Mouse (Mus musculus) gastrocnemius, postnatal 10 days (tissue): ENCODE results near the gene Txndc11. TPM values are rescaled to one million over a fixed set of nuclear protein-coding genes. Genes with fewer than 3 reads are reported as not detected.
A peak's percentile ranks its signal among the peaks of the same experiment; 100 is the strongest.

Experiments used
- DNase-seq: peaks from one replicate; pipeline ENCODE4 v3.0.0; 2021; ENCODE audit warnings: mixed read lengths
- total RNA-seq, 2 experiments: library from RNA; stranded (reverse); gene quantifications; 2 replicates each; pipeline ENCODE4 v1.2.3; 2021

The Txndc11 gene
- total RNA-seq, 2 experiments from 2014 or later = 9.3 to 14.1 TPM

DNA sequence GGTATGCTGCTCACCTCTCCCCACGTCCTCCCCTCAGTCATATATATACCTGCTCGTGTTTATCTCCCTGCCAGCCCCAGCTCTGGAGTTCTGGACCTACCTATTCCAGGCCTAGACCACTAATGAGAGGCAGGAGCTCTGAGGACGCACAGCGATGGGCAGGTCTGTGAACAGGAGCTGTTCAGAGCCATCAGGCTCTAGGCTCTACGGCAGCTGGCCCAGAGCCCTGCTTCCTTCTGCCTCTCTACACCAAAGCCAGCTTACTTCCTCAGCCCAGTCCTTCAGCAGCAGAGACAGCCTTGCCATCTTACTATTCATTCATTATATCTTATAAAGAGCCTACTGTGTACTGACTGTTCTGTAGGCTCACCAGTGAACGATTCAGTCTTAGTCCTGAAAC lies 69.7 kb downstream of the Txndc11 start:
- no peak for DNase-seq

GRCm38 (mm10) chr16:11064341-11064740 lies 70.1 kb downstream of the Txndc11 start:
- no peak for DNase-seq

DNA sequence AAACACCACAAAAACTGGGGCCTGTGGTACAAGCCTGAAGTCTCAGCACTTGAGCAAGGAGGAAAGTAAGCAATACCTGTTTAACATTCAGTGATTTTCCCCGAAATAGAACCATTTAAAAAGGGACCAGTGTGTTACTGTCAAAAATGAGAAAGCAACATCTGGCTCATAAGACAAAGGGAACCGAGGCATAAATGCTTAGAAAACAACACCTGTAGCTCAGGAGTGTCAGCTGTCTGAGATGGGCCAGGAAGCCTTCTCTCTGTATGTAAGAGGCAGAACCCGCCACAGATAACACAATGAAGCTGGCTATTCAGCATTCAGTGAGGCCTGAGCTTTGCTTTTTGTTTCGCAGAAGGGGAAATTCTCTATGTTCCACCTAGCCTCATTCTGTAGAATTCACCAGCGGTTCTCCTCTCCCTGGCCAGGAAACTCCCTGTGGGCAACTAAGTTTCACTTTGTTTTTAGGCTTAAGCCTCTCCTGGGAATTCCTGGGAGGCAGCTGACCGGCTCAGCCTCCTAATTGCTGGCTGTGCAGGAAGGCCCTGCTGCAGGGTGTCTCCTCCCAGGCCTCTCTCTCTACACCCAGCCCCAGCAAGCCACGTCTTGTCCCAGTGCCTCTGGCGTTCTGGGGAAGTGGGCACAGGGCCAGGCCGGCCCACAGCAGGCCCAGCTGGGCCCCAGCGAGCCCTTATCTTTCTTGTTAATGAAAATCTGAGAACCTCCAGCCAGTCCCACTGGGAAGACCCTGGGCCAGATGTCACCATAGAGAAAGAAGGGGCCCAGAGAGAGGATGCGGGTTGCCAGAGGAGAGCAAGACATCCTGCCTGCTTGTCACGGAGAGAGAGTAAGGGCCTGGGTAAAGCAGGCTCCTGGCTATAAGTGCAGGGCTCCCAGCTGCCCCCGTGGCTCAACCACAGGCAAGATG lies 71.4 kb downstream of the Txndc11 start:
- DNase-seq = peak; percentile 87

DNA sequence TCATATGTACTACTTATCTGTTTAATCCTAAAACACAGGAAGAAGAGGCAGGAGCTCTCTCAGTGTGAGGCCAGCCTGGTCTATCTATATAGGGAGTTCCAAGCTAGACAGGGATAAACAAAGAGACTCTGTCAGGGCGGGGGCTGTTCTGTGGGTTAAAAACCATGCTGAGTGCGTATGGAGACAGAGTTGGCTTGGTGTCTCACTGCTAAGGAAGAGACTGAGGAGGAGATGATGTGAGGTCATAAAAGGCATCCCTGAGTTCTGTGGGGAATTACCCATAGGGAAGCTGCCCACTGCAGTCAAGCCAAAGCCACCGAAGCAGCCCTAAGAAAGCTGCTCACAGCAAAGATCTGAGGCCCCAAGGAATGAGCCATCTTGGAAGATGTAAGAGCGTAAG lies 73.8 kb downstream of the Txndc11 start, which contains the start of gene Snn:
Snn (plus strand) TSS at position 301 of the 400 bp plus-strand sequence.
- DNase-seq = no peak

DNA sequence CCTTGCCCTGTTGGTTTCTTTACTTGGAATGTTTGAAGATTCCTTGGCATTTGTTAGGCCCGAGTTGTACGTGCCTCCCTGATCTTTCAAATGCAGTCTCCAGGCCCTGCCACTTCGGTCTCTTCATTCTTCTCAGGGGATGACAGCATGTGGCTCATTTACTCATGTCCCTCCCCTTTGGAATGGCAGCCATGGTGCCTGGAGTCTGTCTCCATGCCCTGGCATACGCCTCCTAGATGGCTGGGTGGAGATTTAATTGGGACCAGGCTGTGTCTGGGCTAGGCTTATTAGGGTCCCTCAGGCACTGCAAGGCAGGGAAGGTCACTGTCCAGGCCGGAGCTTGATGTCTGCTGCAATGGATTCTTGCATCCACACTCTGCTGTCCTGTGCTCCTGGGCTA lies 78.5 kb downstream of the Txndc11 start:
- no peak for DNase-seq

- DNase-seq = no peak
Measured at GRCm38 (mm10) chr16:11054871-11055270, 79.6 kb downstream of the Txndc11 start.

- no peak for DNase-seq
Measured at GRCm38 (mm10) chr16:11054409-11054808, 80.0 kb downstream of the Txndc11 start.

DNA sequence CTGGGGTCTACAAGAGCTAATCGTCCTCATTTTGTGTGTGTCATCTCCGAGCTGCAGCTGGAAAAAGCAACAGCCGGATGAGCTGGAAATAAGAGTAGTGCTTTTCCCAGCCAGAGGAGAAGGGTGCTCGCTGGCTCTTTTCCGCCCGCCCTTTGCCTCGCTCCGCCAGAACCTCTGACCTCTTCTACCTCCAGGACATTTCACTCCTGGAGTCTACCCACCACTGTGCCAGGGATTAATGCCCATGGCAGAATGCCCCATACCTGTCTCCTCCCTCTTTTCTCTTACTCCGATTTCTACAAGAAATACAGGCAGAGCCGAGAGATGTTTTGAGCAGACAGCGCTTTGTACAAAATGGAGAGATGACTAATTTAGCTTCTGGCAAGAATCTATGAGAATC lies 83.3 kb downstream of the Txndc11 start:
- DNase-seq = no peak

DNA sequence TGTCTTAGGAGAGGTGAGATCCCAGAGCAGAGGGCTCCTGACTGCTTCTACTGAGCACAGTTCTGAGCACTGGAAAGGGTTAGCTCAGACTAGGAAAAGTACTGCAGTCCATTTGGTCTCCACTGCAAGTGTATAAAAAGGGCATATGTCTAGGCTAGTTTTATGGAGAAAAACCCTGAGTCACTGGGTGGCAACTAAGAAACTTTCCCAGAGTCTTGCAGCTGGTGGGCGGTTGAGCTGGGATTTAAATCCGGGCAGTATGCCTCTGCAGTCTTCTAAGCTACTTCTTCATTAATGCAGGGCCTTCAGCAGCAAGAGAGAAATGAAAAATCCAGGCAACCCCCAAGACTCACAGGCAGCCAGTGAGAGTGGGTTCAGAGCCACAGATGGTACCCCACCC lies 84.2 kb downstream of the Txndc11 start:
- no peak for DNase-seq

DNA sequence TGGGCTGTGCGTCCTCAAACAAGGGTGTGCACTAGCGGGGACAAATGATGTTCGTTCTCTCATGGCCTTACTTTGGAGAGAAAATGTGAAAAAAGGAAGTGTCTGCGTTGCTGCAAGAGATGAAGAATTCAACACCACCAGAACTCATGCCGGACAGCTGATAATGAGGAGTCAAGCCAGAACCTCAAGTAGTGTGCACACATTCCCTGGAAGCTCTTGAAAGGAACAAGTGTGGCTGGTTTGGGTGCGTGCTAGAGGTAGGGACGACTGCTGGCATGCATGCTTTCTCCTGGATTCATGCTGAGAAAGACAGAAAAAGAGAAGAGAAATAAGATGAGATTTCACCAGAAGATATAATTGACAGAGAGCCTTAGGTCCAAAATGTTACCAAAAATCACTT lies 87.3 kb downstream of the Txndc11 start:
- no peak for DNase-seq

DNA sequence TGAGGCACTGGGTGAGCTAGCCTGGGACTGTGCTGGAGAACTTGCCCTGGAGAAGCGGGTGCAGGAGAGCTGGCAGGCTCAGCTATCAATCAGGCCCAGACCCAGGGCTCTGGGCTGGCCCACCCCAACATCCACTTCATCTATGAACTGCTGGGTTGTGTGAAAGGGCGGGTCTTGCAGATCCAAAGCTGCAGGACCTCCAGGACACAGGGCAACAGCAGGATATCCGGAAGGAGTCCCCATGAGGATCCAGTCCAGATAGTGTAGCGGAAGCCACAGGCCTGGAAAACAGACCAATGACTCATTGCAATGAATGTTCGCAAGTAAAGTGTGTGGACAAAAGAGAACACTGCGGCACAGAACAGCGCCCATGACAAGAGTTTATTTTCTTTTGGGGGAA lies 88.0 kb downstream of the Txndc11 start:
- no peak for DNase-seq

GRCm38 (mm10) chr16:11043239-11043638 lies 91.2 kb downstream of the Txndc11 start:
- no peak for DNase-seq

GRCm38 (mm10) chr16:11040603-11041002 lies 93.8 kb downstream of the Txndc11 start:
- no peak for DNase-seq

DNA sequence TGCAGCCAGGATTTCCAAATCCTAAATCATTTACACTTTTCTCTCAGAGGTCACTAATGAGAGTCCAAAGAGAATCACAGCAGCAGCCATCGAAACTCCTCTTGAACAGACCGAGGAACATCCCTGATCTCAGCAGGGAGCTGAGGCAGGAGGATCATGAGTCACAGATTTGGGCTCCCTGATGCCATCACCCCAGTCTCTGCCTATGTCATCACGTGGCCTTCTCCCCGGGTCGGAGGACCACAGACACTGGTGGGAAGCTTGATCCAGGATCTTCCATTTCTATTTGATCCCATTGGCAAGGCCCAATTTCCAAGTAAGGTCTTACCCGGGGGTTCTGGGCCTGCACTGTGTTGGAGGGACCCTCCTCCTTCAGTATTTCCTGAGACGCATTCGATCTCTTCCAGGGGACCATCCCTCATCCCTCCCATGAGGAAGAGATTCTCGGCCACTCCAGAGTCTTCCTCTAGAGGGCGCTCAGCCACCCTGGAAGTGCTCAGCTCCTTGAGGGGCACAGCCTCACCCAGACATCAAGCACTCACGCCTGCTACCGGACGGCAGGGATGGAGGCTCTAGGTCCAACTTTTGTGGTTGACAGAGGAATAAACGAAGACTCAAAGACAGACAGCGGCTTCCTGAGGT lies 98.5 kb downstream of the Txndc11 start:
- DNase-seq = peak; percentile 77

DNA sequence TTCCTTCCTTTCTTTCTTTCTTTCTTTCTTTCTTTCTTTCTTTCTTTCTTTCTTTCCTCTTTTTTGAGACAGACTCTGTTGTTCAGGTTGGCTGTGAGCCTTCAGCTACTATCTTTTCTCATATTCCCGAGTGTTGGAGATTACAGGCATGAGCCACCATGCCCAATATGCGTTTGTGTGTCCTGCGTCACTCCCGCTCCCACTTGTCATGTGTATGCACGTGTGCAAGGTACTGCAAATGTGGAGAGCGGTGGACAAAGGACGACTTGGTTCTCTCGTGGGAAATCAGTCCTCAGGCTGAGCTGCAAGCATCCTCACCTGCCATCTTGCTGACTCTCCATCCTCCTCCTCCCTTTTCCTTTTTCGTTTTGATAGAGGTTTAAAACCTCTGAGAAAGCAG lies 99.2 kb downstream of the Txndc11 start:
- DNase-seq = no peak

- DNase-seq = peak; percentile 87
Measured at GRCm38 (mm10) chr16:11034193-11034803, 100.2 kb downstream of the Txndc11 start.

DNA sequence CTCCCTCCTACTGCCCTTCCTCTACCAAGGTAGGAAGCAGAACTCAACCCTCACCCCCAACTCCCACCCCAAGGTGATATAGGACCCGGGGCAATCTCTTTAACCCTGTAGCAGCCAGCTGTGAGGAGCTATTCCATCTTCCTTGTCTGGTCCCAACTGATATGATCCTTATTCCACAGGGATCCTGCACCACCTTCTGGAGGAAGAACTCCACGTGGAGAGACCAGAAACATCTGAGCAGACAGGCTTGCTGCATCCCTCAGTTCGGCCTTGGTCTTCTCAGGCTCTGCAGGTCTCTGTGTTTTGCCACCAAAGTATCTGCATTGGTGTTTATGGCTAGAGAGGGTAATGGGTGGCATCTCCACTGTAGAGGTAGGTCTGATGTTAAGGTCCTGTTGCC lies 103.1 kb downstream of the Txndc11 start:
- DNase-seq = no peak

DNA sequence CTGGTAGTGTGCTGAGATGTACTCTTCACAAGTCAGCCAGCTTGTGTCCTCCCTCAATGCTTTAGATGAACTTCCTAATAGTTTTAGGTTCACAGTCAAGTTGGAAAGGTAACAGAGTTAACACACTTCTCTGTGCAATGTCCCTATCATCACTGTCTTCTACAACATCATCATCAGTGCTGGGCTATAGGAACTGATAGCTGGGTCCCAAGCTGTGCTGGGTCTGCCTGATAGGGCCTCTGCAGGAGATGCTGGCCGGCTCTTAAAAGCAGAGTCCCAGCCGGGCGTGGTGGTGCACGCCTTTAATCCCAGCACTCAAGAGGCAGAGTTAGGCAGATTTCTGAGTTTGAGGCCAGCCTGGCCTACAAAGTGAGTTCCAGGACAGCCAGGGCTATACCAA lies 103.6 kb downstream of the Txndc11 start:
- DNase-seq = no peak

GRCm38 (mm10) chr16:11028206-11028605 lies 106.2 kb downstream of the Txndc11 start:
- no peak for DNase-seq
